9 mouse cellular contexts compared by ENCODE assay signal in the genomic region with DNA sequence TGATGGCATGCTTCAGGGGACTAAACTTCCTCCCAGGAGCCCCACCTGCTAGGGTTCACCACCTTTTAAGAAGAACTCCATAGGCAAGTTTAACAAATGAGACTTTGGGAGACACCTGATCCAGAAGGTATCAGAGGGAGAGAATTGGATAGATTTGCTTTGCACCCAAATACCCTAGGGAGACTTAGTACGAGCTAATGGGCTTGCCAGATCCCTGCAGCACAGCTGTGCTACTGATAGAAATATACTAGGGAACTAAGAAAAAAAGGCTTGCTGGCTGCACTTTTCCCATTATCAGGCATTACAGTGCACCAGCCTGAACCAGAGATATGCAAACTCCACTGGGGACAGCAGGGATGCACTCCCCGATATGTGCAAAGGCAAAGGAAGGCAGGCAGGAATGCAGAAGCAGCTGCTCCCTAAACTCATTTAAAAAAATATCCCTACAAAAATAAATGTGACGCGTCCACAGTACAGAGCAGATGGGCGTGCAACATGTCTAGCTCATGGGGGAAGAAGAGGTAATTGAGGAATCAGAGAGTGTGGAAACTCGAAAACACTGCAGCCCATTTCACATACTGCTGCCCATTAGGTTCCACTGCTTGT.
DNase-seq lines count a peak whose midpoint lies in the region; ATAC-seq lines count a peak whose summit lies in the region.
"Had no signal": no experiment of that assay in that cellular context is flagged by ENCODE, and none has a peak within 500 bp of the region (broad histone marks: within the 10 kb centered on the region; RNA-seq: fewer than 3 reads in every experiment).

No protein-coding gene starts in this region.

- H3K36me3 ChIP-seq in neural tube, embryonic 12.5 days = no peaks in the 10 kb centered on the region
- no peaks in the 10 kb centered on the region for H3K36me3 ChIP-seq in midbrain, embryonic 14.5 days (ENCODE audit: control insufficient read depth, insufficient read depth, low read length)

- 63% methylated on average over 6 of the region's 6 CpGs for WGBS in neural tube, embryonic 12.5 days
- 65% methylated on average over 6 of the region's 6 CpGs for WGBS in midbrain, embryonic 14.5 days

- H3K4me3 ChIP-seq in neural tube, embryonic 12.5 days = no peak overlapping the region
- no peak overlapping the region for H3K4me3 ChIP-seq in midbrain, embryonic 14.5 days (replicated peaks; ENCODE audit: low read depth, low read length)

- no peak for DNase-seq in neural tube, embryonic 10.5 days (ENCODE audit: extremely low spot score, low spot score)
- DNase-seq in layer of hippocampus, adult 11-12 months (ENCODE audit: low spot score) = peak; percentile 62
- DNase-seq in midbrain, embryonic 14.5 days = peak; percentile 12
- DNase-seq in telencephalon, adult 2 months (ENCODE audit: low read depth, low spot score) = peak; percentile 77
- no peak for DNase-seq in adrenal gland, postnatal 4 days (ENCODE audit: low spot score in 2 of 2)
- DNase-seq in adrenal gland, postnatal 25 days = no peak
- DNase-seq in kidney, postnatal 10 days = no peak
- DNase-seq: gastrocnemius, postnatal 36 days had no signal

- H3K27ac ChIP-seq in neural tube, embryonic 12.5 days = no peak overlapping the region
- H3K27ac ChIP-seq in midbrain, embryonic 14.5 days (replicated peaks; ENCODE audit: low read depth, low read length) = peak overlapping the region; percentile 22; the same call in 1 of the 2 replicates

- H3K9ac ChIP-seq in neural tube, embryonic 12.5 days = no peak overlapping the region
- H3K9ac ChIP-seq in midbrain, embryonic 14.5 days (replicated peaks; ENCODE audit: low read length) = no peak overlapping the region

- no peaks in the 10 kb centered on the region for H3K9me3 ChIP-seq in neural tube, embryonic 12.5 days
- H3K9me3 ChIP-seq in midbrain, embryonic 14.5 days (ENCODE audit: control insufficient read depth, low read length) = no peaks in the 10 kb centered on the region

- no peak overlapping the region for H3K4me2 ChIP-seq in neural tube, embryonic 12.5 days (replicated peaks)
- H3K4me2 ChIP-seq in midbrain, embryonic 14.5 days (ENCODE audit: low read length) = no peak overlapping the region; the same call in 1 of the 2 replicates

- H3K27me3 ChIP-seq in neural tube, embryonic 12.5 days (replicated peaks) = no peaks in the 10 kb centered on the region
- H3K27me3 ChIP-seq in midbrain, embryonic 14.5 days (ENCODE audit: control insufficient read depth, insufficient read depth, low read length) = no peaks in the 10 kb centered on the region

- no peaks in the 10 kb centered on the region for H3K4me1 ChIP-seq in neural tube, embryonic 12.5 days
- H3K4me1 ChIP-seq in midbrain, embryonic 14.5 days (ENCODE audit: control insufficient read depth, insufficient read depth, low read length) = peaks cover 3% of the 10 kb centered on the region; the same call in 1 of the 2 replicates

- ATAC-seq in neural tube, embryonic 12.5 days (ENCODE audit: low FRiP score, low read depth) = peak; percentile 39
- ATAC-seq in midbrain, embryonic 14.5 days (ENCODE audit: low FRiP score, low TSS enrichment) = no peak

Comparison
In these comparisons a context has a peak if more than half of its experiments do, and no peak if none do; other contexts are left out.
1. DNase-seq: peak in layer of hippocampus, adult 11-12 months (single experiment), midbrain, embryonic 14.5 days (single experiment) and telencephalon, adult 2 months (single experiment); none in neural tube, embryonic 10.5 days (single experiment), adrenal gland, postnatal 4 days (0 of 2), adrenal gland, postnatal 25 days (single experiment) and kidney, postnatal 10 days (single experiment).